Mouse (Mus musculus): ENCODE measurements at regions not wholly inside any gene's neighbourhood (a gene's known extent, or its start where the extent isn't known, plus 50 kb on each side); places are given as distances from the start of the nearest gene placed in this dataset.

- in situ Hi-C loops (cut with MboI; ENCODE audit: low sequenced_read_pairs) = no loop called here
Observed at GRCm38 (mm10) chr16:95893534-95894290, 97.0 kb downstream of the Psmg1 start.

GRCm38 (mm10) chr16:95892356-95892755, 98.4 kb downstream of the Psmg1 start:
- in situ Hi-C loops (cut with MboI; ENCODE audit: low sequenced_read_pairs) = no loop called here

- in situ Hi-C loops (cut with MboI; ENCODE audit: low sequenced_read_pairs) = no loop called here
Observed at GRCm38 (mm10) chr16:95886131-95886530, 104.6 kb downstream of the Psmg1 start.

- in situ Hi-C loops (cut with MboI; ENCODE audit: low sequenced_read_pairs) = no loop called here
Observed at GRCm38 (mm10) chr16:95873297-95873696, 117.5 kb downstream of the Psmg1 start.

GRCm38 (mm10) chr16:95872436-95872835, 118.3 kb downstream of the Psmg1 start:
- in situ Hi-C loops (cut with MboI; ENCODE audit: low sequenced_read_pairs) = no loop called here

GRCm38 (mm10) chr16:95870291-95870690, 120.5 kb downstream of the Psmg1 start:
- in situ Hi-C loops (cut with MboI; ENCODE audit: low sequenced_read_pairs) = no loop called here

GRCm38 (mm10) chr16:95869501-95869900, 121.3 kb downstream of the Psmg1 start:
- in situ Hi-C loops (cut with MboI; ENCODE audit: low sequenced_read_pairs) = no loop called here

GRCm38 (mm10) chr16:95868896-95869295, 121.9 kb downstream of the Psmg1 start:
- in situ Hi-C loops (cut with MboI; ENCODE audit: low sequenced_read_pairs) = no loop called here

GRCm38 (mm10) chr16:95867516-95867915, 123.2 kb downstream of the Psmg1 start:
- in situ Hi-C loops (cut with MboI; ENCODE audit: low sequenced_read_pairs) = no loop called here

- in situ Hi-C loops (cut with MboI; ENCODE audit: low sequenced_read_pairs) = no loop called here
Observed at GRCm38 (mm10) chr16:95866866-95867420, 123.8 kb downstream of the Psmg1 start.

GRCm38 (mm10) chr16:95865603-95866002, 125.2 kb downstream of the Psmg1 start:
- in situ Hi-C loops (cut with MboI; ENCODE audit: low sequenced_read_pairs) = no loop called here

- in situ Hi-C loops (cut with MboI; ENCODE audit: low sequenced_read_pairs) = no loop called here
Observed at GRCm38 (mm10) chr16:95864646-95865045, 126.1 kb downstream of the Psmg1 start.

GRCm38 (mm10) chr16:95864106-95864505, 126.7 kb downstream of the Psmg1 start:
- in situ Hi-C loops (cut with MboI; ENCODE audit: low sequenced_read_pairs) = no loop called here

GRCm38 (mm10) chr16:95863565-95863964, 127.2 kb downstream of the Psmg1 start:
- in situ Hi-C loops (cut with MboI; ENCODE audit: low sequenced_read_pairs) = no loop called here

GRCm38 (mm10) chr16:95862621-95863020, 128.1 kb downstream of the Psmg1 start:
- in situ Hi-C loops (cut with MboI; ENCODE audit: low sequenced_read_pairs) = no loop called here

GRCm38 (mm10) chr16:95861231-95861690, 129.5 kb downstream of the Psmg1 start:
- in situ Hi-C loops (cut with MboI; ENCODE audit: low sequenced_read_pairs) = no loop called here

- in situ Hi-C loops (cut with MboI; ENCODE audit: low sequenced_read_pairs) = no loop called here
Observed at GRCm38 (mm10) chr16:95860810-95861209, 129.9 kb downstream of the Psmg1 start.

- in situ Hi-C loops (cut with MboI; ENCODE audit: low sequenced_read_pairs) = no loop called here
Observed at GRCm38 (mm10) chr16:95860111-95860510, 130.6 kb downstream of the Psmg1 start.

- in situ Hi-C loops (cut with MboI; ENCODE audit: low sequenced_read_pairs) = no loop called here
Observed at GRCm38 (mm10) chr16:95857403-95857802, 133.4 kb downstream of the Psmg1 start.

GRCm38 (mm10) chr16:95855230-95855629, 135.5 kb downstream of the Psmg1 start:
- in situ Hi-C loops (cut with MboI; ENCODE audit: low sequenced_read_pairs) = no loop called here

- in situ Hi-C loops (cut with MboI; ENCODE audit: low sequenced_read_pairs) = no loop called here
Observed at GRCm38 (mm10) chr16:95851907-95852306, 138.9 kb downstream of the Psmg1 start.

- in situ Hi-C loops (cut with MboI; ENCODE audit: low sequenced_read_pairs) = no loop called here
Observed at GRCm38 (mm10) chr16:95848555-95849082, 142.1 kb downstream of the Psmg1 start.

Measured in CH12F3 (cell line).